Mouse (Mus musculus) spleen, embryonic (tissue): ENCODE data around the gene Mfap2.

ENCODE experiments used
- CTCF ChIA-PET: fragments of 350-600 bp; sonication (Branson Sonifier 250); formaldehyde crosslinking; loops from one replicate; lab custom pipeline; 2022; lab: Charles Lee

The Mfap2 gene

GRCm38 (mm10) chr4:141010118-141010517, at the start of gene Mfap2:
Gene Mfap2, plus strand, starts transcription at chr4:141010418.
- CTCF ChIA-PET = no interaction called here

- CTCF ChIA-PET = interaction anchor here (0.7 kb wide), 1 partner anchor 28 kb away, joined by 3 read pairs; no protein-coding TSS in a partner anchor
Observed at GRCm38 (mm10) chr4:140960781-140961466, 49.3 kb upstream of the Mfap2 start, which contains the start of gene Sdhb. Gene Sdhb, plus strand, starts transcription at chr4:140961203.

DNA sequence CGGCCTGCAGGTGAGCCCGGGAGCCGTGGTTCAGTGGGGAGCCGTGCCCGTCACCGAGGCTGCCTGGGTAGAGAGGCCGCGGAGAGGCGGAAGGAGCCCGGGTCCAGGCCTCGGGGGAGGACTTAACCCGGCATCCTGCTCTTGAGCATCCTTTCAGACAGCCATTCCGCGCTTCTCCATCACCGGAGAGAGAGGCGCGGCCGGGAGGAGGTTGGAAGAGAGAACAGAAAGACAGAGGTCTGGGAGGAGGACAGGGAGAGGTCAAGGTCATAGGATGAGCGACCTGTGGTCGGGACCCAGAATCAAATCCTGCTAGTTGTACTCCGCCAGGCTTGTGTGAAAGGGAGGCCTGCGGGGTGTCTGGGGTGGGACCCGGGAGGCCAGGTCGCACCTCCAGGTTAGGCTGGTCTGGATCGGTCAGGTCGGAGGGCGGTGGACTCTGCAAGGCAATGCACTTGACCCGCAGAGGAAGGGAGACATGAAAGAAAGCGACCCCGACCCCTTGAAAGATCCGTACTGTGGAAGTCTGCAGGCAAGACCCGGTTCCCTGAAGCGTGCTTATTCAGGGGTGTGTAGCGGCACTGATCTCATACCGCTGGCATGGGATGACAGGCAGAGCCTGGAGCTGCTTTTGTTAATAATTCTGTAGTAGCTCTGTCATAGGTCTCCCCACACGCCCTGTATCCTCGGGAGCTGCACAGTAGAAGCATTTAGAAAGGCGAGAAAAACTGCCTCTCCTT, 48.6 kb upstream of the Mfap2 start:
- CTCF ChIA-PET = interaction anchor here (0.6 to 0.7 kb wide), 3 partner anchors 53 to 713 kb away, joined by 3 to 16 read pairs (median 4); no protein-coding TSS in a partner anchor

DNA sequence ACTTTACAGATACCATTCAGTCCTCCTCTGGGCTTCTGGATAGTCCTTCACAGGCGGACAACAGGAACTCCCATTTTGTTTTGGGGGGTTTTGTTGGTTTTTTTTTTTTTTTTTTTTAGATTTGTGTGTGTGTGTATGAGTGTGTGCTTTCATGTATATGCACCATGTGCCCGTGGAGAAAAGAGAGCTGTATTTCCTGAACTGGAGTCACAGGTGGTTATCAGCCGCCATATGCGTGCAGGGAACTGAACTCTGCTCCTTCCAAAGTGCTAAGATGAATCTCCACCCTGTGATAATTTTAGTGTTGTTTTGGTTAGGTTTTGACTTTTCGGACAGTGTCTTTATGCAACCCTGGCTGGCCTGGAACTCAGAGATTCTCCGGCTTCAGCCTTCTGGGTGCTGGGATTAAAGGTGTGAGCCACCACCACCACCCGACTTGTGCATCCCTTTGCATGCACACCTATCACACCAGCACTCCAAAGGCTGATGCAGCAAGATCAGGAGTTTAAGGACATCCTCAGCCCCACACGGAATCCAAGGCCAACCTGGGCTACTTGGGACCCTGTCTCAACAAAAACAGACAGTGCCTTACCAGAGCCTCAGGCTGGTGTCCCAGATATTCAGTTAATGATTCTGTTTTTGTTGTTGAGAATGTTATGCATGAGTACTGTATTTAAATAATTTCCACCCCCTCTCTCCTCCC, 47.9 kb upstream of the Mfap2 start:
- CTCF ChIA-PET = interaction anchor here (0.6 to 0.7 kb wide), 4 partner anchors 52 to 712 kb away, joined by 3 to 16 read pairs (median 6); no protein-coding TSS in a partner anchor

GRCm38 (mm10) chr4:140962950-140963349, 47.3 kb upstream of the Mfap2 start:
- CTCF ChIA-PET = interaction anchor here (0.7 to 1.8 kb wide), 2 partner anchors 11 to 59 kb away, joined by 3 to 4 read pairs; no protein-coding TSS in a partner anchor

DNA sequence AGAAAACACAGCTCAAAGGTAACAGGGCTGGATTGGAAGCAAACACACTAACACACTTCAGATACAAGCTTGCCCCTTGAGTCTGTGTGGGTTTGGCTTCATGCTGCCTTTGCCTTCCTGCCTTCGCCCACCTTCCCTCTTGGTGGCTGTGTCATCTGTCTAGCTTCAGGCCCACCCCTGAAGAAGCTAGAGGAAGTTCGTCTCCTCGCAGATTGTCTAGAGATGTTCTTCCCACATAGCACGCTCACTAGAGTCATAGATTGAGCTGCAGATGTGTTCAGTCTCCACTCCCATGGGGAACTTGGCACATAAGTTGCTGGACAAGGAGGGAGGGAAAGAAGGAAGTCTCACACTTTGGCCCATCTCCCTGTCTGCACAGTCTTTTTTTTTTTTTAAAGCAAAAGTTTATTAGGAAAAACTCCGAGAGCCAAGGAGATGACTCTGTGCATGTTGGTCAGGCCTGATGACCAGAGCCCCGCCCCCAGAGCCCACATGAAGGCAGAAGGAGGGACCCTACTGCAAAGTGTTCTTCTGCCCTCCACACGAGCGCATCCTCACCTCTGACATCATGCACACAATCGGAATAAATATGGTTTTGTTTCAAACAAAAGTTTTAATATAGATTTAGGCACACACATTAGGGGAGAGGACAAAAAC, 46.1 kb upstream of the Mfap2 start:
- CTCF ChIA-PET = interaction anchor here (0.5 to 1.8 kb wide), 3 partner anchors 12 to 201 kb away, joined by 4 to 5 read pairs (median 4); no protein-coding TSS in a partner anchor

GRCm38 (mm10) chr4:140964620-140965019, 45.6 kb upstream of the Mfap2 start:
- CTCF ChIA-PET = interaction anchor here (1.8 kb wide), 1 partner anchor 12 kb away, joined by 4 read pairs; no protein-coding TSS in a partner anchor

DNA sequence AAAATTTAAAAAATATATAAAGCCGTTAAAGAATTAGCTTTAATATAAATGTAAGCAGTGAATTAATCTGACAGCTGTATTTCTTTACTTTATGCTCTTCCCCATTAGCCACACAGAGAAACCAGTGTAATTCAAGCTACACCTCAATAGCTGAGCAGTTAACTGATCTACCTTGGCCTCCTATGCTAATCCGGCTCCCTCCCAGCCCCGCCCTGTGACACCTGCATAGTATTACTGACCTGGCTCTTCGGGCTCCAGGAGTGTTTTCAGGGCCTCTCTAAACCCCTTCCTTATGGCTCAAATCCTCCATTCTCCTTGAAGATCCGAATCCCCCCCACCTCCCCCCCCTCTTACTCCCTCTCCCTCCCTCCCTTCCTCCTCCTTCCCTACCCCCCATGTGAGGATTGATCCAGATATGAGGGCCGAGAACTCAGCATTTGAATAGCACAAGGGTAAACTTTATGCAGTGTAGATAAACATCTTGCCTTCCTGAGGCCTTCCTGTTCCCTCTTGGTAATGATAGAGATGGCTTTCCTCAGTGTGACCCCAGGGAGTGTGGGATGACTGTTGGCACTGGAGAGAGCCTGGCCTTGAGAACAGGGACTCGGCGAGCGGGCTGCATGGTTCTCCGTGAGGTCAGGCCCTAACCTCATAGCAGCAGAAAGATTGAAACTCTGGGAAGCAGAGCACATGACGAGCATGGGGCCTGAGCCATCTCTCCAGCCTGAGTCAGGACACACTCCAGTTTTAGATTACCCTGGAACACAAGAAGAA, 42.6 kb upstream of the Mfap2 start:
- CTCF ChIA-PET = interaction anchor here (0.6 to 1.4 kb wide), 3 partner anchors 16 to 736 kb away, joined by 3 to 4 read pairs (median 3); no protein-coding TSS in a partner anchor

GRCm38 (mm10) chr4:140971691-140972090, 38.5 kb upstream of the Mfap2 start:
- CTCF ChIA-PET = no interaction called here

- CTCF ChIA-PET = interaction anchor here (0.8 kb wide), 1 partner anchor 47 kb away, joined by 3 read pairs; no protein-coding TSS in a partner anchor
Observed at GRCm38 (mm10) chr4:140974408-140974807, 35.8 kb upstream of the Mfap2 start.

- CTCF ChIA-PET = no interaction called here
Observed at GRCm38 (mm10) chr4:140975356-140975755, 34.9 kb upstream of the Mfap2 start.

GRCm38 (mm10) chr4:140977278-140977677, 32.9 kb upstream of the Mfap2 start:
- CTCF ChIA-PET = no interaction called here

DNA sequence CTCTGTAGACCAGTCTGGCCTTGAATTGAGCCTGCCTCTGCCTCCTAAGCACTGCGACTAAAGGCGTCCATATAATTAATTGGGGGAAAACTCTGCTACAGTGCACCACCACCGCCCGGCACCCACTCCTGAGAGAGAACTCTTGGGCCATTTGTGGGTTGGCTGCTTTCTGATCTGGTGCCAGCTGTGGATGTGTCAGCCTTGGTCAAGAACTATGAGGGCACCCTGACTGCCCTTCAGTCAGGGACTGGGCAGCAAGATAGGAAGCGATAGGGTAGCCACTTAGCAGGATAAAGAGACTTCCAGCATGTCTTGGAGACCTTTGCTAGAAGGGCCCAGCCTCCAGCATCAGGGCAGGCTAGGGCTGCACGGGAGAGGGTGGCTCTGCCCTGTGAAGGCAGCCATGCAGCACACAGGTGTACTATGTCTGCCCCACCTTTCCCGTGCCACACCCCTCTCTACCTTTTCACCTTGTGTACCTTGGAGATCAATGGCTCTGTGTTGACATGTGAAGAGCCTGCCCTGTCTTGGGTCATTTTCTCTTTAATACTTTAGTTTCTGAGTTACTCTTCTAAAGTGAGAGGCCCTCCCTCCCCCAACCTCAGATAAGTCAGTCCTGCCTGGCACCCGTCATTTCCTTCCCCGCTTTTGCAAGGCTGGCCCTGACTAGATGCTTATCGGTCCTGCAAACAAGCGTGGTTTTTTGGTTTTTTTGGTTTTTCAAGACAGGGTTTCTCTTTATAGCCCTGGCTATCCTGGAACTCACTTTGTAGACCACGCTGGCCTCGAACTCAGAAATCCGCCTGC, 32.1 kb upstream of the Mfap2 start:
- CTCF ChIA-PET = no interaction called here

- CTCF ChIA-PET = interaction anchor here (0.8 kb wide), 1 partner anchor 12 kb away, joined by 3 read pairs; no protein-coding TSS in a partner anchor
Observed at GRCm38 (mm10) chr4:140981605-140982004, 28.6 kb upstream of the Mfap2 start.

DNA sequence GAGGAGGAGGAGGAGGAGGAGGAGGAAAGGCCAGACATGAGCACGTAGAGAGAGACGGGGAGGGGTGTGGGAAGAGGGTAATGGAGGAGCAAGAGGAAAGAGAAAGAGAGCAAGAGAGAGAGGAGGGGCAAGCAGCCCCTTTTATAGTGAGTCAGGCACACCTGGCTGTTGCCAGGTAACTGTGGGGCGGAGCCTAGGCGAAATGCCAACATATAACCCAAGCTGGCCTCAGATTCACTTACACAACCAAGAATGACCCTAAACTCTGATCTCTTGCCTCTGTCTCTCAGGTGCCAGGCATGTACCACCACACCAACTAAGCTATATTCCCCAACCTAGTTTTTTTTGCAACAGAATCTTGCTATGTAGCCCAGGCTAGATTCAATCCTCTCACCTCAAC, 27.4 kb upstream of the Mfap2 start:
- CTCF ChIA-PET = interaction anchor here (0.6 kb wide), 1 partner anchor 220 kb away, joined by 5 read pairs; no protein-coding TSS in a partner anchor

DNA sequence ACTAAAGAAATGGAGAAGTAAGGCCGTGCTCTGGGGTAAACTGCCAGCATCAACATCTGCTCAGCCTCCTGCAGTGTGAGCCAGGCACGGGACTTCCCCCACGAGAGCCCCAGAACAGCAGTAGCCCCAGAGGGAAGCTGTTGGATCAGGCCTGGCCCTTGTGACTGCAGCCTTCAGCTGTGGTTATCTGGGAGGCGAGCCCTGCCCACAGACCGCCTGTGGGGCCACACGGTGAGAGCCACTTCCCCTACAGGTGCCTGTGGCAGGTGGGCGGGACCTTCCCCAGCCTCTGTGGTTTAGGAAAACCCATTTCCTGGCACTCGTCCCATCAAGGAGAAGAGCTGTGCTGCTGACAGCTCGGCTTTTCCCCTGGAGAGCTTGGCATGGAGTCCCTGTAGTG, 26.8 kb upstream of the Mfap2 start:
- CTCF ChIA-PET = interaction anchor here (1.6 kb wide), 1 partner anchor 17 kb away, joined by 3 read pairs; no protein-coding TSS in a partner anchor

DNA sequence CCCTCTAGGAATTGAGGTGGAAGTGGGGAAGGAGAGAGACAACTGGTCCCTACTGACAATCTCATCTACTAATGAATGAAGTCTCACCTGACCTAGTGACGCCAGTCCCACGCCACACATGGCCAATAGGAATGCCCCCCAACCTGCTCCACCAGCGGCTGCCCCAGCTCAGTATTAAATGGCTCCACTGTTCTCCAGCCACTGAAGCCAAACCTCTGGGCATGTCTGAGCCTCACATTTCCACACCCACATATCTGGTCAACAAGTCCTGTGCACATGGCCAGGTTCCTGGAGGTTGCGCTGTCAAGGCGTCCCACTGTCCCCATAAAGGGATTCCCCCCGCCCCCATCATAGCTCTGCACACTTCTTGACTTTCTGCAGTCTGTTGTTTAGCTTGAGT, 25.7 kb upstream of the Mfap2 start:
- CTCF ChIA-PET = interaction anchor here (1.6 kb wide), 1 partner anchor 18 kb away, joined by 3 read pairs; no protein-coding TSS in a partner anchor

- CTCF ChIA-PET = interaction anchor here (0.6 kb wide), 1 partner anchor 267 kb away, joined by 3 read pairs; no protein-coding TSS in a partner anchor
Observed at GRCm38 (mm10) chr4:140986024-140986710, 24.1 kb upstream of the Mfap2 start.
